Mouse (Mus musculus) liver, postnatal 0 days (tissue): ENCODE measurements around the gene Rasgef1b. TPM values are rescaled to one million over a fixed set of nuclear protein-coding genes. Genes with fewer than 3 reads are reported as not detected.

Experiments used
- ATAC-seq: fragments of 200-750 bp; cut with Nextera tagmentation; 2 replicates; pipeline ENCODE4 v1.8.0; 2017; ENCODE audit warnings: mild to moderate bottlenecking, moderate library complexity
- DNase-seq: peaks from one replicate; pipeline ENCODE4 v3.0.0-alpha.2; 2016
- H3K27ac ChIP-seq: fragments of 300-500 bp; sonication (generic); 2 replicates; pipeline ENCODE4 v1.5.1; 2014; ENCODE audit warnings: antibody characterized with exemption, moderate library complexity, mild to moderate bottlenecking, low read depth
- H3K27me3 ChIP-seq: fragments of 300-500 bp; sonication (generic); 2 replicates; pipeline ENCODE4 v1.6.1; 2014; ENCODE audit warnings: low read length, control low read depth, mixed read lengths; ENCODE audit not compliant: insufficient read depth
- H3K36me3 ChIP-seq: fragments of 300-500 bp; sonication (generic); replicated peaks from 2 replicates; pipeline ENCODE4 v1.6.1; 2014; ENCODE audit warnings: mild to moderate bottlenecking, control low read depth, low read length, moderate library complexity, mixed read lengths; ENCODE audit not compliant: insufficient read depth
- H3K4me1 ChIP-seq: fragments of 300-500 bp; sonication (generic); 2 replicates; pipeline ENCODE4 v1.6.1; 2014; ENCODE audit warnings: antibody characterized with exemption, mild to moderate bottlenecking, control low read depth; ENCODE audit not compliant: insufficient read depth
- H3K4me2 ChIP-seq: fragments of 300-500 bp; sonication (generic); 2 replicates; pipeline ENCODE4 v1.6.1; 2014; ENCODE audit warnings: low read depth, mild to moderate bottlenecking, low read length, moderate library complexity, mixed read lengths
- H3K4me3 ChIP-seq: fragments of 300-500 bp; sonication (generic); 2 replicates; pipeline ENCODE4 v1.5.1; 2014; ENCODE audit warnings: low read depth, low read length
- H3K9ac ChIP-seq: fragments of 300-500 bp; sonication (generic); replicated peaks from 2 replicates; pipeline ENCODE4 v1.6.1; 2014; ENCODE audit warnings: mild to moderate bottlenecking, moderate library complexity
- H3K9me3 ChIP-seq: fragments of 300-500 bp; sonication (generic); 2 replicates; pipeline ENCODE4 v1.6.1; 2016; ENCODE audit warnings: mild to moderate bottlenecking, control low read depth, low read length, mixed read lengths
- CTCF ChIP-seq: sonication (generic); IDR thresholded peaks from 2 replicates; pipeline ENCODE4 v1.5.1; 2016; ENCODE audit warnings: antibody characterized with exemption, low read depth
- EP300 ChIP-seq: IDR thresholded peaks from 2 replicates; pipeline ENCODE4 v1.6.1; 2016; ENCODE audit warnings: antibody characterized with exemption, low read depth, mild to moderate bottlenecking
- WGBS: fragments of 180-500 bp; shearing (Covaris S2); extraction: QIAGEN DNeasy Blood & Tissue Kit; methylation state at CpG from one replicate; pipeline ENCODE4 v1.1.7; 2014; ENCODE audit not compliant: insufficient replicate concordance; 5-methylcytosine and 5-hydroxymethylcytosine counted together
- polyA plus RNA-seq: library from polyadenylated mRNA; unstranded; fragments of >200 nt; fragmentation: Nextera tagmentation; extraction: Ambion mirVana; gene quantifications from 2 replicates; pipeline ENCODE4 v1.2.1, GENCODE M21; 2015

Gene Rasgef1b
- polyA plus RNA-seq, 1 experiment from 2014 or later = 11.8 TPM

DNA sequence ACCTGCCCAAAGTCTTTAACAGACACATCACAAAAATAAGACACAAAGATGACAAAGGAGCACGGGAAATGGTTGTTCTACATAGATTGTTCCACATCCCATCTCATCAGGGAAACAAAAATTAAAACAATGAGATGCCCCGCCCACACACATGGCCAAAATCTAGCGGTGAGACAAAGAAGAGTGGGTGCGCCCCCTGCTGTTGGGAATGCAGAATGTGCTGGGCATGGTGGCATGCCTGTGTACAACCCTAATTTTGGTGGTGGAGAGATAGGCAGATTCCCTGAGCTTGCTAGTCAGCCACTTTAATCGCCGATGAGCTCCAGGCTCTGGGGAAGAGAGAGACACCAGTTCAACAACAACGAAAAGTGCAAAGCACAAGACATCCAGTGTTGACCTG is 98.8 kb downstream of the Rasgef1b start:
- H3K4me1 ChIP-seq = peaks cover 14% of the 10 kb centered on the region
- H3K27ac ChIP-seq = no peak overlapping the region
- no peaks in the 10 kb centered on the region for H3K9me3 ChIP-seq
- ATAC-seq (no peak), DNase-seq (peak; percentile 53)
- TF ChIP-seq CTCF (peak; percentile 70), EP300 (no peak)
- no peak overlapping the region for H3K9ac ChIP-seq
- H3K4me3 ChIP-seq = no peak overlapping the region
- no peaks in the 10 kb centered on the region for H3K36me3 ChIP-seq
- 64% methylated on average over 7 of the region's 7 CpGs for WGBS
- H3K27me3 ChIP-seq = no peaks in the 10 kb centered on the region
- no peak overlapping the region for H3K4me2 ChIP-seq

DNA sequence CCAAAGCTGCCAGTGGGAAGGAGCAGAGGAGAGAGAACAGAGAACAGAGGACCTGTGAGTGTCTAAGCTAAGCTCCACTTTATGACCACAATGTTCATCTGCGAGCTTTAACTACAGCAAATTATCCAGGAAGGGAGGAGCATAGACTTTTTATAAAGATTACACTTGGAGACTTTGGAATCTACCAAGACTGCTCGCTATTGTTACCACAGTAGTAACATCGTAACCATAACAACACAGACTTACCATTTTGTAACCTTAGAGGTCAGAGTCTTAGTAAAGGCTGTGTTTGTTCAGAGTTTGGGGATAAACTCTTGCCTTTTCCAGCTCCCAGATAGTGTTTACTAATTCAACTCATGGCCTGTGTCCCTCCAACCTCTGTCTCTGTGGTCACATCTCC is 103.3 kb downstream of the Rasgef1b start:
- H3K9ac ChIP-seq = no peak overlapping the region
- WGBS = 49% methylated on average over 3 of the region's 3 CpGs
- no peaks in the 10 kb centered on the region for H3K9me3 ChIP-seq
- no peak for ATAC-seq
- no peaks in the 10 kb centered on the region for H3K36me3 ChIP-seq
- no peak for DNase-seq
- no peaks in the 10 kb centered on the region for H3K27me3 ChIP-seq
- TF ChIP-seq EP300 (no peak), CTCF (no peak)
- no peak overlapping the region for H3K4me3 ChIP-seq
- H3K27ac ChIP-seq = no peak overlapping the region
- H3K4me2 ChIP-seq = no peak overlapping the region
- H3K4me1 ChIP-seq = peaks cover 6% of the 10 kb centered on the region; the same call in 1 of the 2 replicates

DNA sequence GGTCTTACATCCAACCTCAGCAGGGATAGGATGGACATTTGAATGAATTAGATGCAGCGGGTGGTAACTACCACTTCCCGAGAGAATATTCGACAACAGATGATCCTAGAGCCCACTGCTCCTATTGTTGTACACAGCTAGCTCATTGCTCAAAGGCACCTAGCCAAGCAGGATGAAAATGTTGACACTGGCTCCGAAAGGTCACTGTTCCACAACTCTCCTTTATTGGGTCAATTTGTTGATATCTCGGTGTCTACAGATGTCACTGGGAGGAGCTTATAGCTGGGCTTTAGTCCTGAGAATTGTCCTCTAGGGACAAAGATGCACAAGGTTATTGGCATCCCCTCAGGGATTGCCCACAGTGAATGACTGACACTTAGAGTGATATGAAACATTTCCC is 108.1 kb downstream of the Rasgef1b start:
- Histone ChIP-seq H3K4me1 (peaks cover 7% of the 10 kb centered on the region; the same call in 1 of the 2 replicates), H3K4me3 (no peak overlapping the region), H3K27ac (no peak overlapping the region), H3K36me3 (no peaks in the 10 kb centered on the region), H3K9ac (no peak overlapping the region), H3K4me2 (no peak overlapping the region), H3K27me3 (no peaks in the 10 kb centered on the region), H3K9me3 (no peaks in the 10 kb centered on the region)
- TF ChIP-seq CTCF = no peak
- TF ChIP-seq EP300 = no peak
- ATAC-seq = peak; percentile 85
- DNase-seq = peak; percentile 18
- WGBS = 75% methylated on average over 5 of the region's 5 CpGs

DNA sequence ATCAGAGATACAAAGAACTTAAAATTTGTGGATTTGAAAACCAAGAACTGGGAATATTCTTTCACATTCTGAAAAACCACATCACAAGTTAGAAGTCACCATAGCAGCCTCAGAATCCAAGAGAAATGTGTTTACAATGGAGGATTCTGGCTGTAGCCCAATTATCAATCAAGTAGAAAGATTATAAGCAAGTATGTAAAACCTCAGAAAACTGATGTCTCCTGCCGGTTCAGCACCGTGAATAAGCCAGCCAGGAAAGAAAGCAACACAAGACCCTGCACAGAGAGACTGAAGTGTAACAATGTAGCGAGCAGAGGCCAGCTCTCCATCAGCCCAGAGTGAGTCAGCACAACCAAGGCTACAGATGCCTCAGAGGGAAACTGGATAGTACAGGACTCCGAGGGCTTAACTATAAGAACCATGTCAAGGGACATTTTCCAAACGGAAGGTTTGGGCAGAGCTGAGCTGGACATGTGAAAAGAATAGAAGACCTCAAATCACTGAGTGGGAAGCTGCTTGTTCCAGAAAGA is 111.5 kb downstream of the Rasgef1b start:
- Histone ChIP-seq H3K9ac (no peak overlapping the region), H3K4me2 (no peak overlapping the region), H3K4me1 (peaks cover 11% of the 10 kb centered on the region; the same call in 1 of the 2 replicates), H3K27me3 (0 out of 2 replicates have a peak, but pooled peaks cover 7% of the 10 kb centered on the region), H3K9me3 (no peaks in the 10 kb centered on the region), H3K27ac (no peak overlapping the region), H3K4me3 (no peak overlapping the region), H3K36me3 (no peaks in the 10 kb centered on the region)
- 43% methylated on average over 5 of the region's 5 CpGs for WGBS
- no peak for TF ChIP-seq EP300
- TF ChIP-seq CTCF = no peak
- DNase-seq (no peak), ATAC-seq (no peak)

DNA sequence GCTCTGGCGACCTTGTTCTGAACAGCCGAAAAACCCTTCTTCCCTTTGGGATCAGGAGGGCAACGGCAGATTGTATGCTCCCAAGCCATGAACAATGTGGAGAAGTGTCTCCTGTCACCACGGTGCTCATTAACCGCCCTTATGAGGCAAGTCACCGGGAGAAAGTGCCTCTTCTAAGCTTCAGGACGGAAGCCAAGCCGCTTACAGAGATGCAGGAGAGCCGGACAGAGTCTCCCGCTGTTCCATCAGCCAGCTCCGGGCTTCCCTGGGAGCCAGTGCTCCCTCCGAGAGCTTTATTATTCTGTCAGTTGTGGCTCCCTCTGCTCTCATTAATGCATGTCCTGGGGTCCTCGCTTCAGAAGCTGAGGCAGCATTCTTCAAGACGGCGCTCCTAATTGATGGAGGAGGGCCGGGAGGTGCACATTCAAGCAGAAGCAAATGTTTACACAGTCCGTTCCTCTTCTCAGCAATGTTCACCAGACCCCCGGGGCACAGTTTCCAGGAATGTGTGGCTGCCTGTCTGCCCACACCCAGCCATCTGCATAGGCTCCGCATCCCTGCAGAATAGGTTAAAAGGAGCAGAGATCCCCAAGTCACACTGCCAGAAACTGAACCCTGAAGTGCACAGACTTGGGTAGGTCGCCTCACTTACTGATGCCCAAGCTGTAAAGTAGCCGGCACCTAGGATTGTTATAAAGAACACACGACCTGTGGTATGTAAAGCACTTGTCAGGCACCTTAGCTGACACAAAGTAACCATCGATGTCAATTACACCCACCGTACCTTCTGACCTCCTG is 115.3 kb downstream of the Rasgef1b start:
- no peaks in the 10 kb centered on the region for H3K9me3 ChIP-seq
- 7% methylated on average over 24 of the region's 24 CpGs for WGBS
- no peak for ATAC-seq
- H3K4me3 ChIP-seq = no peak overlapping the region
- no peak for TF ChIP-seq CTCF
- no peak overlapping the region for H3K9ac ChIP-seq
- H3K36me3 ChIP-seq = no peaks in the 10 kb centered on the region
- peaks cover 15% of the 10 kb centered on the region; the same call in 1 of the 2 replicates for H3K27me3 ChIP-seq
- no peak overlapping the region for H3K27ac ChIP-seq
- no peak for DNase-seq
- H3K4me2 ChIP-seq = peak overlapping the region; percentile 52
- peaks cover 5% of the 10 kb centered on the region; the same call in 1 of the 2 replicates for H3K4me1 ChIP-seq

DNA sequence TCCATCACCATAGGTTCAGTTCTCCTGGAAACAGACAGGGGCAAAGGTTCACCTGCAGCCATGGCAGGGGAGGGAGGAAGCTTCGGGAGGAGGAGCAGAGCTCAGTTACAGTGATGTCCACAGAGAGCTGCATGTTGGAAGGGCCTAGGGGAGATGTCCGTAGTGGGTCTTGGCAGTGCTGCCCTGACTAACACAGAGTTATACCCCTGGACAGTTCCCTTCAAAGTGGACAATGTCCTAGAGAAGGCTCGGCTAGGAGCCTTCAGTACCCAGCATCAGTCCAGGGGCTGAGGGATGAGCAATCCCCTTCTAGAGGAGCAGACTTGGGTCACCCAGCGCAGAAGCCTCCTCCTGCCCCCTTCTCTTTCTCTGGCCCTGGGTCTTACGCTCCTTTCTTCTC is 121.3 kb downstream of the Rasgef1b start:
- no peaks in the 10 kb centered on the region for H3K36me3 ChIP-seq
- no peak overlapping the region for H3K27ac ChIP-seq
- DNase-seq (no peak), ATAC-seq (no peak)
- H3K9ac ChIP-seq = no peak overlapping the region
- no peak overlapping the region for H3K4me2 ChIP-seq
- TF ChIP-seq EP300 = no peak
- no peak for TF ChIP-seq CTCF
- no peak overlapping the region for H3K4me3 ChIP-seq
- 63% methylated on average over 5 of the region's 5 CpGs for WGBS
- H3K9me3 ChIP-seq = no peaks in the 10 kb centered on the region
- H3K4me1 ChIP-seq = no peaks in the 10 kb centered on the region
- peaks cover 8% of the 10 kb centered on the region; the same call in 1 of the 2 replicates for H3K27me3 ChIP-seq
